Mouse (Mus musculus): ENCODE data around the gene Rsbn1l. TPM values are rescaled to one million over a fixed set of nuclear protein-coding genes. Genes with fewer than 3 reads are reported as not detected.

Gene Rsbn1l
- total RNA-seq, 4 experiments from 2014 or later, result 13.3 to 14.5 (median 14.2) TPM

Other genes starting within 250 kb of the Rsbn1l start
- 10 to 100 TPM; 66.3 to 72.5 (median 69.6) TPM for gene Phtf2, start 74.3 kb downstream of the Rsbn1l start, total RNA-seq (2022)
- 10 to 100 TPM; 24.5 to 27.5 (median 25.7) TPM for gene Tmem60, start 74.2 kb downstream of the Rsbn1l start, total RNA-seq (2022)
- gene Ptpn12, start 99.5 kb upstream of the Rsbn1l start, total RNA-seq (2022), result 10 to 100 TPM; 27.1 to 32.0 (median 27.8) TPM
- gene Gsap, start 229.9 kb upstream of the Rsbn1l start, total RNA-seq (2022), result 1 to 10 TPM; 3.9 to 6.5 (median 4.2) TPM